Mouse (Mus musculus): ENCODE results near the gene Igfbp3.

DNA sequence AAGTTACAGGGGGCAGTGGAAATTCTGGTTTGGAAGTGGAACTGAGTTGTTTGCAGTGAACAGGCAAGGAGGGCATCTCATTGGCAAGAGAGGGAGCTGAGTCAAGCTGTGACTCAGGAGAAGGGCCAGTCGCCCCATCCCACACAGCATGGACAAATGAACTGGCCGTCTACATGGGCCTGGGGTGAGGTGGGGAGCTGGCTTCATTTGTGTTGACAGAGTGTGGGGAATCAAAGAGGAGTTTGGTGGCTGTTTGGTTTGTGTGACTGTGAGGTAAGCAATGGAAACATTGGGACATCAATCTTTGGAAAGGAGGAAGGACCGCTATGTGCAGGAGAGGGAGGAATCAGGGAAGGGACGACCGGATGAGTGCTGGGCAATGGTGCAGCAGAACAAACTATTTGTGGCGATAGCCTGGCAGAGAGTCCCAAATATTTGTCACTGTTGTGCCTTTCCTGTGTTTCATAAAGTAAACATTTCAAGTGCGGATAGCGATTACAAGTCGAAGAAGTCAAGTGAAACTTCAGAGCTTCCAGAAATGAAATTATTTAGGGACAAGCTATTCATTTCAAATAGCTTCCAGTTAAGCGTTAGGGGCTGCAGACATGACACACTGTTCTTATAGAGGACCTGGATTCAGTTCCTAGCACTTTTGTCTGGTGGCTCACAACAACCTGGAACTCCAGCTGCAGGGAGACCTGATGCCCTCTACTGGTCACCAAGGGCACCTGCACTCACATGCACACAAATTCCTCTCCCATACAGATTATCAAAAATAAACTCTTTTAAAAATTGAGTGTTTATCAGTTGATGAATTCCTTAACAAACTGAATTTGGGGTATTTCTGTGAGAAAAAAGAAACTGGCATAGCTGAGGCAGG lies 19.1 kb downstream of the Igfbp3 start:
- no peak for TF ChIP-seq POLR2A (IDR thresholded peaks at IDR 0.05; ENCODE audit: borderline replicate concordance, extremely low read depth, low read depth, low read length)
- no peak for TF ChIP-seq CTCF (IDR thresholded peaks at IDR 0.05; ENCODE audit: insufficient read depth, low read length)
